Comparison of ENCODE assay signal across 23 mouse cellular contexts in genomic region chr2:128086996-128087526, GRCm38 (mm10). TPM values are rescaled to one million over a fixed set of nuclear protein-coding genes. Genes with fewer than 3 reads are reported as not detected.
DNase-seq lines count a peak whose midpoint lies in the region; ATAC-seq lines count a peak whose summit lies in the region.
"Had no signal": no experiment of that assay in that cellular context is flagged by ENCODE, and none has a peak within 500 bp of the region (broad histone marks: within the 10 kb centered on the region; RNA-seq: fewer than 3 reads in every experiment).

No protein-coding gene starts in this region.

- no peaks in the 10 kb centered on the region for H3K27me3 ChIP-seq in heart, embryonic 16.5 days (ENCODE audit: control insufficient read depth, insufficient read depth, low read length)
- H3K27me3 ChIP-seq: forebrain, embryonic 12.5 days; limb, embryonic 12.5 days; liver, embryonic 12.5 days; lung, embryonic 15.5 days had no signal

- no peaks in the 10 kb centered on the region for H3K9me3 ChIP-seq in heart, embryonic 16.5 days (replicated peaks; ENCODE audit: control insufficient read depth, low read length)
- H3K9me3 ChIP-seq: embryonic facial prominence, embryonic 10.5 days; forebrain, embryonic 12.5 days; limb, embryonic 12.5 days; liver, embryonic 12.5 days; lung, embryonic 15.5 days; midbrain, embryonic 10.5 days had no signal

- H3K4me2 ChIP-seq in heart, embryonic 16.5 days (ENCODE audit: low read depth, low read length): peak overlapping the region; percentile 48
- H3K4me2 ChIP-seq: forebrain, embryonic 12.5 days; limb, embryonic 12.5 days; liver, embryonic 12.5 days; lung, embryonic 15.5 days had no signal

- intact Hi-C loops in heart, postnatal 10 days (cut with DNase I): no loop called here
- intact Hi-C loops in left cerebral cortex, postnatal 4 days (cut with DNase I): no loop called here

- H3K36me3 ChIP-seq in heart, embryonic 16.5 days (ENCODE audit: control insufficient read depth, insufficient read depth): no peaks in the 10 kb centered on the region
- H3K36me3 ChIP-seq: embryonic facial prominence, embryonic 10.5 days; forebrain, embryonic 12.5 days; limb, embryonic 12.5 days; liver, embryonic 12.5 days; lung, embryonic 15.5 days; midbrain, embryonic 10.5 days had no signal

- H3K4me1 ChIP-seq in heart, embryonic 16.5 days (ENCODE audit: control insufficient read depth, insufficient read depth, low read length): peaks cover 21% of the 10 kb centered on the region
- H3K4me1 ChIP-seq: lung, embryonic 15.5 days had no signal

- 23% methylated on average over 7 of the region's 7 CpGs for WGBS in heart, embryonic 16.5 days

- peak; percentile 51 for DNase-seq in heart, adult 11 months
- no peak for DNase-seq in heart, adult 18-20 months
- DNase-seq in heart, postnatal 10 days: no peak
- peak; percentile 74 for DNase-seq in 416B (ENCODE audit: low read depth)
- DNase-seq in induced T-regulatory cell, adult 2 months (ENCODE audit: low read depth): peak; percentile 88
- DNase-seq in adipocyte (ENCODE audit: low spot score): no peak
- DNase-seq in left cerebral cortex, postnatal 4 days: no peak
- DNase-seq: adrenal gland, adult 8-10 months; cerebellum, adult 8-10 months; gastrocnemius, postnatal 10 days; kidney, adult 11 months; layer of hippocampus, adult 9-11 months; right cerebral cortex, postnatal 4 days had no signal

- no peak overlapping the region for H3K9ac ChIP-seq in heart, embryonic 16.5 days (ENCODE audit: low read length)
- H3K9ac ChIP-seq: forebrain, embryonic 12.5 days; limb, embryonic 12.5 days; liver, embryonic 12.5 days; lung, embryonic 15.5 days had no signal

- peak overlapping the region; percentile 46 for H3K27ac ChIP-seq in heart, embryonic 16.5 days (ENCODE audit: low read length)
- H3K27ac ChIP-seq: embryonic facial prominence, embryonic 10.5 days; forebrain, embryonic 12.5 days; limb, embryonic 12.5 days; liver, embryonic 12.5 days; lung, embryonic 15.5 days; macrophage; midbrain, embryonic 10.5 days; stomach, postnatal 0 days had no signal

- no peak overlapping the region; the same call in 1 of the 2 replicates for H3K4me3 ChIP-seq in heart, embryonic 16.5 days (ENCODE audit: low read length)
- H3K4me3 ChIP-seq: embryonic facial prominence, embryonic 10.5 days; forebrain, embryonic 12.5 days; limb, embryonic 12.5 days; liver, embryonic 12.5 days; lung, embryonic 15.5 days; midbrain, embryonic 10.5 days had no signal

- ATAC-seq in heart, embryonic 16.5 days (replicated peaks; ENCODE audit: extremely low read depth, insufficient read depth, low FRiP score): no peak
- ATAC-seq: hindbrain, embryonic 16.5 days; liver, embryonic 12.5 days had no signal

RNA-seq across cellular contexts. Expression of gene Bcl2l11, which starts 38.8 kb away (rescaled TPM):
- total RNA-seq in heart, adult 18-20 months (2021): 10 to 100 TPM in 1 of 2 experiments, 1 to 10 TPM in 1; 8.1 to 10.3 TPM
- 20.4 and 23.2 TPM in 2 replicates for polyA plus RNA-seq in heart, embryonic 16.5 days (2015; fragmentation: Nextera tagmentation; extraction: Ambion mirVana)
- total RNA-seq in heart, postnatal 10 days (2021): 10 to 100 TPM; 26.0 to 38.4 TPM
- total RNA-seq in left cerebral cortex, postnatal 4 days (2021): 1 to 10 TPM; 7.1 to 8.9 TPM

Comparison
In these comparisons a context has a peak if more than half of its experiments do, and no peak if none do; other contexts are left out.
1. DNase-seq: peak in heart, adult 11 months (single experiment), 416B (single experiment) and induced T-regulatory cell, adult 2 months (single experiment); none in heart, adult 18-20 months (0 of 2), heart, postnatal 10 days (0 of 2), adipocyte (single experiment) and left cerebral cortex, postnatal 4 days (single experiment).